Mouse (Mus musculus): ENCODE data around the gene Hepacam. TPM values are rescaled to one million over a fixed set of nuclear protein-coding genes. Genes with fewer than 3 reads are reported as not detected.

Gene Hepacam
- polyA plus RNA-seq, 1 experiment = 10.8 TPM

- DNase-seq (ENCODE audit: low read depth) = no peak
- TF ChIP-seq POLR2A (IDR thresholded peaks at IDR 0.05; ENCODE audit: borderline replicate concordance, extremely low read depth, insufficient read depth, insufficient read length, poor library complexity, severe bottlenecking) (no peak), CTCF (IDR thresholded peaks at IDR 0.05; ENCODE audit: borderline replicate concordance, extremely low read depth, insufficient read depth, insufficient read length) (no peak)
Measured at GRCm38 (mm10) chr9:37414666-37415065, 47.5 kb downstream of the Hepacam start.

GRCm38 (mm10) chr9:37418791-37419190 is 51.6 kb downstream of the Hepacam start:
- TF ChIP-seq CTCF (IDR thresholded peaks at IDR 0.05; ENCODE audit: borderline replicate concordance, extremely low read depth, insufficient read depth, insufficient read length) (no peak), POLR2A (IDR thresholded peaks at IDR 0.05; ENCODE audit: borderline replicate concordance, extremely low read depth, insufficient read depth, insufficient read length, poor library complexity, severe bottlenecking) (no peak)
- DNase-seq (ENCODE audit: low read depth) = no peak

GRCm38 (mm10) chr9:37420676-37421075 is 53.5 kb downstream of the Hepacam start:
- TF ChIP-seq CTCF (IDR thresholded peaks at IDR 0.05; ENCODE audit: borderline replicate concordance, extremely low read depth, insufficient read depth, insufficient read length) = peak; percentile 66
- TF ChIP-seq POLR2A (IDR thresholded peaks at IDR 0.05; ENCODE audit: borderline replicate concordance, extremely low read depth, insufficient read depth, insufficient read length, poor library complexity, severe bottlenecking) = no peak
- DNase-seq (ENCODE audit: low read depth) = peak; percentile 93

GRCm38 (mm10) chr9:37421239-37421638 is 54.1 kb downstream of the Hepacam start:
- peak; percentile 42 for DNase-seq (ENCODE audit: low read depth)
- TF ChIP-seq POLR2A (IDR thresholded peaks at IDR 0.05; ENCODE audit: borderline replicate concordance, extremely low read depth, insufficient read depth, insufficient read length, poor library complexity, severe bottlenecking) = no peak

GRCm38 (mm10) chr9:37429326-37429725 is 62.2 kb downstream of the Hepacam start:
- TF ChIP-seq CTCF (IDR thresholded peaks at IDR 0.05; ENCODE audit: borderline replicate concordance, extremely low read depth, insufficient read depth, insufficient read length) (no peak), POLR2A (IDR thresholded peaks at IDR 0.05; ENCODE audit: borderline replicate concordance, extremely low read depth, insufficient read depth, insufficient read length, poor library complexity, severe bottlenecking) (no peak)
- no peak for DNase-seq (ENCODE audit: low read depth)

GRCm38 (mm10) chr9:37430582-37430981 is 63.4 kb downstream of the Hepacam start:
- no peak for TF ChIP-seq POLR2A (IDR thresholded peaks at IDR 0.05; ENCODE audit: borderline replicate concordance, extremely low read depth, insufficient read depth, insufficient read length, poor library complexity, severe bottlenecking)
- TF ChIP-seq CTCF (IDR thresholded peaks at IDR 0.05; ENCODE audit: borderline replicate concordance, extremely low read depth, insufficient read depth, insufficient read length) = peak; percentile 95
- DNase-seq (ENCODE audit: low read depth) = peak; percentile 96

GRCm38 (mm10) chr9:37432026-37432666 is 65.0 kb downstream of the Hepacam start:
- DNase-seq (ENCODE audit: low read depth) = peak; percentile 73
- TF ChIP-seq POLR2A (IDR thresholded peaks at IDR 0.05; ENCODE audit: borderline replicate concordance, extremely low read depth, insufficient read depth, insufficient read length, poor library complexity, severe bottlenecking) = no peak
- peak; percentile 63 for TF ChIP-seq CTCF (IDR thresholded peaks at IDR 0.05; ENCODE audit: borderline replicate concordance, extremely low read depth, insufficient read depth, insufficient read length)

GRCm38 (mm10) chr9:37432720-37433421 is 65.7 kb downstream of the Hepacam start, which contains the start of gene Robo3:
TSS of gene Robo3 (minus strand) at chr9:37433246.
- TF ChIP-seq POLR2A (IDR thresholded peaks at IDR 0.05; ENCODE audit: borderline replicate concordance, extremely low read depth, insufficient read depth, insufficient read length, poor library complexity, severe bottlenecking) (no peak), CTCF (IDR thresholded peaks at IDR 0.05; ENCODE audit: borderline replicate concordance, extremely low read depth, insufficient read depth, insufficient read length) (no peak)
- peak; percentile 36 for DNase-seq (ENCODE audit: low read depth)

GRCm38 (mm10) chr9:37433823-37434560 is 66.8 kb downstream of the Hepacam start:
- DNase-seq (ENCODE audit: low read depth) = peak; percentile 11
- TF ChIP-seq POLR2A (IDR thresholded peaks at IDR 0.05; ENCODE audit: borderline replicate concordance, extremely low read depth, insufficient read depth, insufficient read length, poor library complexity, severe bottlenecking) (no peak), CTCF (IDR thresholded peaks at IDR 0.05; ENCODE audit: borderline replicate concordance, extremely low read depth, insufficient read depth, insufficient read length) (no peak)

GRCm38 (mm10) chr9:37434932-37435331 is 67.8 kb downstream of the Hepacam start:
- DNase-seq (ENCODE audit: low read depth) = peak; percentile 75
- TF ChIP-seq POLR2A (IDR thresholded peaks at IDR 0.05; ENCODE audit: borderline replicate concordance, extremely low read depth, insufficient read depth, insufficient read length, poor library complexity, severe bottlenecking) (no peak), CTCF (IDR thresholded peaks at IDR 0.05; ENCODE audit: borderline replicate concordance, extremely low read depth, insufficient read depth, insufficient read length) (no peak)

- DNase-seq (ENCODE audit: low read depth) = no peak
- TF ChIP-seq POLR2A (IDR thresholded peaks at IDR 0.05; ENCODE audit: borderline replicate concordance, extremely low read depth, insufficient read depth, insufficient read length, poor library complexity, severe bottlenecking) = no peak
- TF ChIP-seq CTCF (IDR thresholded peaks at IDR 0.05; ENCODE audit: borderline replicate concordance, extremely low read depth, insufficient read depth, insufficient read length) = no peak
Measured at GRCm38 (mm10) chr9:37435616-37436015, 68.5 kb downstream of the Hepacam start.

Other genes starting within 250 kb of the Hepacam start
- 37.2 and 38.3 TPM in 2 replicates for gene Pknox2, start 219.9 kb upstream of the Hepacam start, polyA plus RNA-seq (2012; rRNA removed)
- gene Tmem218, start 159.1 kb upstream of the Hepacam start, polyA plus RNA-seq (2012; rRNA removed) = 4.7 and 4.8 TPM in 2 replicates
- gene Slc37a2, start 111.6 kb upstream of the Hepacam start, polyA plus RNA-seq (2012; rRNA removed) = 1.5 and 1.6 TPM in 2 replicates
- 3.2 and 3.3 TPM in 2 replicates for gene Ccdc15, start 18.9 kb upstream of the Hepacam start, polyA plus RNA-seq (2012; rRNA removed)
- 4.8 and 7.2 TPM in 2 replicates for gene Robo4, start 34.5 kb downstream of the Hepacam start, polyA plus RNA-seq (2012; rRNA removed)
- 33.5 and 41.6 TPM in 2 replicates for gene Robo3, start 65.9 kb downstream of the Hepacam start, polyA plus RNA-seq (2012; rRNA removed)
- gene Msantd2, start 122.0 kb downstream of the Hepacam start, polyA plus RNA-seq (2012; rRNA removed) = 65.0 and 72.6 TPM in 2 replicates
- gene Esam, start 160.7 kb downstream of the Hepacam start, polyA plus RNA-seq (2012; rRNA removed) = 32.6 and 34.7 TPM in 2 replicates
- gene Vsig2, start 171.9 kb downstream of the Hepacam start, polyA plus RNA-seq (2012; rRNA removed) = 2.9 and 4.3 TPM in 2 replicates
- gene Nrgn, start 185.6 kb downstream of the Hepacam start, polyA plus RNA-seq (2012; rRNA removed) = 9.2 and 12.3 TPM in 2 replicates
- 5.7 and 7.8 TPM in 2 replicates for gene Siae, start 188.3 kb downstream of the Hepacam start, polyA plus RNA-seq (2012; rRNA removed)
- gene Spa17, start 246.4 kb downstream of the Hepacam start, polyA plus RNA-seq (2012; rRNA removed) = 4.4 and 4.8 TPM in 2 replicates